Mouse (Mus musculus) cerebellum, adult 9-10 months (tissue): Measurements from ENCODE around the gene Cntd1.

Experiments used
- DNase-seq: peaks from one replicate; pipeline ENCODE4 v3.0.0; 2022

Gene Cntd1

DNA sequence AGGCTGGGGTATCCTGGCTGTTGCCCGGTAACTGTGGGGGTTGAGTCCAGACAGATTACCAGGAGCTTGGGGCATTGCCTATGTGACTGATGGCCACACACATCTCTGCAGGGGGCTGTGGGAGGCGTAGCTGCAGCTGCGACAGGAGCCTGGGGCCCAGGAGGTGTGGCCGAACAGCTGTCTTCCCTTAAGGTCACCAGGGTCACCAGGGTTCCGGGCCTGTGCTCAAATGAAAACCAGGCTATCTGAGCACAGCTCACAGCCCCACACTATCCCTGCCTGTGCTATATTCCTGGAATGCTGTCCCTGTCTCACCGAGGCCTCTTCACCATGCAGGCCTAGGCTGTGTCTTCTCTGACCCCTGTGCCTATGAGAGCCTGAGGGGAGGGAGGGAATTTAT lies 55.7 kb downstream of the Cntd1 start:
- DNase-seq: no peak

DNA sequence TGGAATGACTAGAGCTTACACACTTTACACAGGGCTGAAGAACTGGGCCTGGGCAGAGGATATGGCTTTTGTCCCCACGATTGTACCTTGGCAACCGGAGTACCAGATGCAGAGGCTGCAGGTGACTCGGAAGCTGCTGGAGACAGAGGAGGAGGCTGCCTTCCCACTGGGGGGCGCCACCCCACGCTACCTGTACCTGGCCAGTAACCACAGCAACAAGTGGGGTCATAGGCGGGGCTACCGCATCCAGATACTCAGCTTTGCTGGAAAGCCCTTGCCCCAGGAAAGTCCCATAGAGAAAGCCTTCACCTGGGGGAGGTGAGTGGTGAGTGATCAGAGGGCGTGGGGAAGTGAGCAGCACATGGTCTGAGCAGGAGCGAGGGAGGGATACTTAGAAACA lies 56.9 kb downstream of the Cntd1 start:
- no peak for DNase-seq

DNA sequence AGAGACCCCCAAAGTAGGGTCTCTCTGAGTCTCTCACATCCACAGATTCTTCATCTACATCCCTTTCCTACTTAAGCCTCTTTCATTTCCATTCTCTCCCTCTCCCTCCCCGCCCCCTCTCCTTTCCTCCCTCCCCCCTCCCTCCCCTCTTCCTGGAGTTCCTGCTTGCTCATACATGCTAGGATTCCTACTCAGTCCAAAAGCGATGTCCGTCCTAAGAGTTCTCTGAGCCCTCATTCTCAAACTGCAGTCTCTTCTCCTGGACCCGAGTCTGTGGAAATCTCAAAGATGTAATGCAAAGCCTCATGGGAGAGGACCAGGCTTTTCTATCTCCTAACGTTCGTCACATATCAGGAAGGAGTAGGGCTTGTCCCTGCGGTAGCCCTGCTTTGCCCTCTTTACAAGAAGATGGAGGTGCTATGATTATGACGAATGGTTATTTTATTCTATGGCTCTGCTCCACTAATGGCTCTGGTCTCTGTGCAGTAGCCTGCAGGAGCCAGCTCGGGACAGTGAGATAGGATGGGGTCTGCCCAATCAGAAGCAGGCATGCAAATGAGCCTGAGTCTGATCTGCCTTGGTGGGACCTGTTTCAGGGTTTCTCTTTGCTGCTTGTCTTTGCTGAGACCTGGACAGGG lies 59.4 kb downstream of the Cntd1 start:
- no peak for DNase-seq
